Mouse (Mus musculus) v-Abl transformed pro-B cells (cell line): Measurements from ENCODE around the gene Mbnl1.

ENCODE experiments used
- in situ Hi-C, 2 experiments: fragments of 400-800 bp; cut with MboI; formaldehyde crosslinking; loops; one replicate each; pipeline ENCODE4 v1.15.1; 2025; ENCODE audit not compliant: unreplicated experiment in 2 of 2

The Mbnl1 gene

DNA sequence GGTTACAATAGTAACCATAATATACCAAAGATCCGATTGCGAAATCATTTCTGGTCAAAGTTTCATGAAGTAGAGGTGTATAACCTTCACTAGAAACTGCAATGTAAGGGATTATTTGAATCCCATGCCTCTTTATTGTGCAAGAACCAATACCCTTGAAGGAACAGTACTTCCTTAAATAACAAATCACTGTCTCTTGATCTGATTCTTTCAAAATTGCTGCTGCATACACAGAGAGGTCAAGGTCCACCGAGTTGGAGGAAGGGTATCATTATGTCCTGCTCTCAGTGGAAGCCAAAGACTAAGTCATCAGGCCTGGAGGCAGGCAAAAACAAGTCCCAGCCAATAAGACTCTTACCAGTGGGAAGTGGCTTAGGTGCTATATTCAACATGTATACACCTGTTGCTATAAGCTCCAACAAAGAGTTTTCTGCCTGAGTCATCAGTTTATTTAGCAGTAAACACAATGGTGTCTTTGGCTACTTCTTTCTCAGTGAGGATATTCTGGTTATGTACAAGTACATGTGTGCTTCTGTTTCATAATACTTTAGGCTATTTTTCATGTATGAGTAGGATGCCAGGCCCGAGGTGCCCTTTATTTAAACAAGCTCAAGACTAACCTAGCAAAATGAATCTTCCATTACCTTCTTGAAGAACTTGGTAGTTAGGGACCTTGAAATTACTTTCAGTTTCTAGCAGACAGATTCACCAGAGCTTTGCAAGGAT lies 13.5 kb downstream of the Mbnl1 start:
- in situ Hi-C loops, result loop anchor here (10.0 to 25.0 kb wide), 3 partner anchors 119 to 1971 kb away; no protein-coding TSS in a partner anchor

DNA sequence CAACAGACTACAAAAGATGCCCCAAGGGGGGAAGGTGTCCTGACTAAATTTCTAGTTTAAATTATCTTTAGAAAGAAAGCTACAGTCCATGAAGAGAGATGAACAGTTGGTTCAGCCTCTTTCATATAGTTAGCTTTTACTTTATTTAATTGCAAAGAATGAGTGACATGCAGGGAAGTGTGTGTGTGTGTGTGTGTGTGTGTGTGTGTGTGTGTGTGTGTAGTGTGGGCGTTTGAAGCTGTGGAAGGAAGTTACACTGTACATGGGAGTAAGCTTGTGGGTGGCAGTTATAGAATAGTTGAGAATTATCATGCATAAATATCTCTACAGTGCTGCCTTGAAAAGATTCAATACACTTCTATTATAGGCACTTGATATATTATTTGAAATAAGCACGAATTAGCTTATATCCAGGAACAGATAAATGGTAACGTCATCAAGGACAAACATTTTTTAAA lies 14.1 kb downstream of the Mbnl1 start:
- in situ Hi-C loops, result loop anchor here (10.0 to 25.0 kb wide), 3 partner anchors 118 to 1972 kb away; no protein-coding TSS in a partner anchor

DNA sequence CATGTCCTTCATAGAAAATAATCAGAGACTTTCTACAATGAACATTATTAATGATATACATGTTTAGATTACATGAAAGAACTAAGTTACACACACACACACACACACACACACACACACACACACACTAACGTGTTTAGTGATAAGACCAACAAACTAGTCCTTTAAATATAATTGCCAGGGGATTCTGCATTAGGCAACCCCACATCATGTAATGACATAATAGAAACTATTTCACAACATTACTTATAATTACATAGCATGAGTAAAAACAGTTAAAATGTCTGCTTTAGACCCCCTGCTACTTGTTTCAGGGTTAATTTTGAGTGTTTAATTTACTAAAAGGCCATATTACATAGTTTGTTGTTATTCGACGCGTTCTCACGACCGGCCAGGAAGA lies 16.9 kb downstream of the Mbnl1 start:
- in situ Hi-C loops, result loop anchor here (10.0 to 25.0 kb wide), 3 partner anchors 115 to 1975 kb away; no protein-coding TSS in a partner anchor

DNA sequence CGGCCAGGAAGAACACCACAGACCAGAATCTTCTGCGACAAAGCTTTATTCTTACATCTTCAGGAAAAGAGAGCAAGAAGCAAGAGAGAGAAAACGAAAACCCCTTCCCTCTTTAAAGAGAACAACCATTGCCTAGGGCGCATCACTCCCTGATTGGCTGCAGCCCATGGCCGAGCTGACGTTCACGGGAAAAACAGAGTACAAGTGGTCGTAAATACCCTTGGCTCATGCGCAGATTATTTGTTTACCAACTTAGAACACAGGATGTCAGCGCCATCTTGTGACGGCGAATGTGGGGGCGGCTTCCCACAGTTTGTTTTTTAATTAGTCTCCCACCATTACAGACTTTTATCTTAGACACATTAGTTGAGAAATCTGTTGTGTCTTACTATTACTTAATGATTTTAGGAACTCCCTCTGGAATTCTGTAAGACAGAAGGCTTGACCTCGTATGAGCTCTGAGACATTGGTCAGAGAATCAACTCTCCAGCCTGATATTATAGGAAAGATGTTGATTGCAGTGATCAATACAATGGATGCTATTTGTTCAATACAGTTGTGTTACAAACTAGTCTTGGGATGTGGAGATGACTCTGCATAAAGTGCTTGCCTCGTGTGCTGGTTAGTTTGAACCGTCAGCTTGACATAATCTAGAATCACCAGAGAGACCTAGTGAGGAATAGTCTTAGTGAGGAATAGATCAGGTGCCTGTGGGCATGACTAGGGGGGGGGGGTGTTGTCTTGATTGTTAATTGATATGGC lies 22.3 kb downstream of the Mbnl1 start:
- in situ Hi-C loops, result loop anchor here in 1 of 2 experiments (25.0 kb wide), 1 partner anchor 1408 kb away; no protein-coding TSS in a partner anchor

DNA sequence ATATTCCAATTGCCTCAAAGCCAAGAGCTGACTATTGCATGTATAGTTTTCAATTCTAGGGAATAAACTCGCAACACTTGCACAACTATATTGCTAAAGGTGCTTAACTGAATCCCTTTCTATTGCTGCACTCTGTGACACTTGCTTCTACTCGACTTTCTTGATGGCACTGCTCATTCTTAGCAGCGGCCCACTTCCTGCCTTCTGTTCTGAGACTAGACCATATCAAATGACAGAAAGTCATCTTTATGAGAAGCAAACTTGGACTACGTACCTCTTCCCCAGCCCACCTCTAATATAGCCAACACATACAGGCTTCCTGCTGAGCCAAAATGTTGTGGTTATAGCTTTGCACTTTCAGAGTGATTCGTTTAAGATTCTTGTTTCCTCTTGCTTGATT lies 23.6 kb downstream of the Mbnl1 start:
- in situ Hi-C loops, result loop anchor here in 1 of 2 experiments (25.0 kb wide), 1 partner anchor 1409 kb away; no protein-coding TSS in a partner anchor

DNA sequence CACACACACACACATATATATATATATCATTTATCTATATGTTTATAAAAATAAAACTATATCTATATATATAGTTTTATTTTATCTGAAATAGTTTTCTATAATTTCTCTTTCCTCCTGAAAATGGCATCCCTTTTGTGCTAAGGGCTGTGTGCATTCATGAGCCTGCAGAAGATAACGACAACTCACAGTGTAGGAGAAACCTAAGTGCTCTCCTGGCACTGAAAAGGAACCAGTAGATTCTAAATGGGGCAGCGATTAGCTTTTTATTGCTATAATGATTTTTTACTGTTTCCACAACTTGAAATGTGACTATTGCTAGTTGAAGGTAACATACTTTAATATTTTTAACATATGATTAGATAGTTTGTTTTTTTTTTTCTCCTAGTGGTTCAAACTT lies 25.5 kb downstream of the Mbnl1 start:
- in situ Hi-C loops, result loop anchor here in 1 of 2 experiments (25.0 kb wide), 1 partner anchor 1411 kb away; no protein-coding TSS in a partner anchor

DNA sequence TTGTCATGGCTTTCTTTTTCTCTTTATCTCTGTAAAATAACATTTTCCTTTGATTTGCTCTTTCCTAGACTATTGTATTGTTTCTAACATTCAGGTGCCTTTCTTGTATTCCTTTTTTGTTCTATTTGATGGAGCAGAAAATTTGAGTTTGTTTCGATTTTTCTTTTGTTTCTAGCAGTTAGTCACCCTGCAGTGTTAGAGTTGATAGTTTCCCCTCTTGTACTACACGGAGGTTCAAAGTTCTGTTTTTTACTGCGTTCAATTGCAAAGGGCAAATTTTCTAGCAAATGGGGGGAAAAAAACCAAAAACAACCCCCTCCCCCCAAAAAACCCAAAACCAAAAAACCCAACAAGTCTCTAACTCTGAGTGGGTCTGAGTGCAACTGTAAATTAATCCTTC lies 26.0 kb downstream of the Mbnl1 start:
- in situ Hi-C loops, result loop anchor here in 1 of 2 experiments (25.0 kb wide), 1 partner anchor 1411 kb away; no protein-coding TSS in a partner anchor

DNA sequence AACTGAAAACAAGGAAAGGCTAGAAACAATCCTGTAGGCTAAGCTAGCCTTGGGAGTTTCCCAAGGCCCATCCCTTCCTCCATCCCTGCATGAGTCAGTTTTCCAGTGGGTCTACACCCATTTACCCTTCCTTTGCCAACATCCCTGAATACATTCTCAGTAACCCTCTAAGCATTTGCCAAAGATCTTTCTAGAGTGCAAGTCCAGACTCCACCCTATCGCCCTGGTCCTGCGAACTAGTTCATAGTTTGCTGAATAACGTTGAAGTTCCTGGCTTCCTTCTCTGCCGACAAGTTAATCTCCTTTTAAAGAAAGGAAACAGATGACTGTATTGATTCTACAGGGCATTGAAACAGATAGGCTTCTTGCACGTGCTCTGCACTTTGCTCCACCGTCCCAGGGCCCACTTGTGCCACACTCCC lies 26.5 kb downstream of the Mbnl1 start:
- in situ Hi-C loops, result loop anchor here in 1 of 2 experiments (25.0 kb wide), 1 partner anchor 1412 kb away; no protein-coding TSS in a partner anchor

DNA sequence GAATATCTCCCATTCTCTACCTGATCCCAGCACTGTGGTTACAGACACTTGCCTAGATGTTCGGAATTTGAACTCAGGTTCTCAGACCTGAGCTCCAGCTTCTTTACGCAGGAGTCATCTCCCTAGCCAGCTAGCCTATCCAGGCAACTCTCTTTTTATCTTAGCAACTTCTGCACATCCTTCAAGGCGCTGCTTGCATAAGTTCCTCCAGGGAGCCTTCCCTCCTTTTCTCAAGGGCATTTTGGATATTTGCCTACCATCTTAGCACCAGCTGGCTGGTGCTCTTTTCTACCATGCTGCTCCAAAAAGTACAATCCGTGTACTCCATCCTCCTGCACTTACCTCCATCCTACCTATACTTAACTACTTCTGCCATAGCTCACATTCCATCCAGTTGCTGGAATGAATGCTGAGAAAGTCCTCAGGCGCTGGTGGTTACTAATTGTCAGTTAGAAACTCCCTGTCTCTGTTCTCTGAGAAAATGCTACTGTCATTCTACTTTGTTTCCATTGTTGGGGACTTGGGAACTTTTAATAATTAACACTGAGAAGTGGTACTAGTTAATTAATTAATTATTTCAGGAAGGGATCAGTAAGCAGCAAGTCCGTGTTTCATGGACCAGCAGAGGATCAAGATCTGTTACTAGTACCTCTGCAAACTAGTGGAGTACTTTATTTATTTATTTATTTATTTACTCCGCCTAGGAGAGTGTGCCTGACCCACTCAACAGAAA lies 27.3 kb downstream of the Mbnl1 start:
- in situ Hi-C loops, result loop anchor here (25.0 kb wide), 3 partner anchors 388 to 1813 kb away; partner anchors contain the start of gene Siah2 (in 1 of the 2)

DNA sequence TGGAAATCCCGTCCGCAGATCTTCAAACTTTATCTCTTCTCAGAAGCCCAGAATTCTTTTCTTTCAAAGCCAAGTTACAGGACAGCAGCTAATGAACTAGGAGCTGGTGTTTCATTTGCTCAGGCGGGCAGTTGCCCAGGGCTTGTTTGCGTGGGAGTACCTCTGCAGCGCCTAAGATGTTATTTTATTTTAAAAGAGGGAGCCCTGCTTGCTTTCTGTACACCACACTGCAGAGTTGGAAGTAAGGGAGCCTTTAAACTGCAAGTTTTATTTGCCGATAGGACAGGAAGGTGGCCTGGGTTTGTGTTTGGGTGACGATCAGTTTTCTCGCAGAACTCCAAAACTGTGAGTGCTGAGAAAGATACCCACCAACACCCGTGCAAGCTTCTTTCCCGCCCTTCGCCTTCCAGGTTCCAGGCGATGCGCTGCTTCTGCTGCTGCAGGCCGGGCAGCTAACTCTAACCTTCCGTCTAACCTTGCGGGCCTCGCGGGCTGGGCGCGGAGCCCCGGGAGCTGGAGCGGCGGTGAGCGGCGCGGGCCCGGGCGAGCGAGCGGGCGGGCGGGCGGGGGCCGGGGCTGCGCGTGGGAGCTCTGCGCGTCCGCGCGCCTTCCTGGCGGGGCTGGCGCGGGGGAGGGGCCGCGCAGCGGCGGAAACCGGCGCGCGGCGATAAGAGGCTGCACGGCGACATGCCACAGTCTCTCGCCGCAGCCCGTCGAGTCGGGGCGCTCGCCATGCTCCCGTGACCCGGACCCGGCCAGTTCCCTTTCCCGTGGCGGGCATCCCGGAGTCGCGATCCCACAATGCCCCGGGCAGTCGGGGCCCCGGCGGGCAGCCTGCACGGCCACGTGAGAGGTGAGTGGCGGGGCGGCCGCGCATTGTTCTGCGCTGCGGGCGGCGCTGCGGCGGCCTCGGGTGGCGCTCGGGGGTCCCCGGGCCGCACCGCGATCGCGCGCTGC lies 28.2 kb downstream of the Mbnl1 start:
- in situ Hi-C loops, result loop anchor here (25.0 kb wide), 3 partner anchors 389 to 1814 kb away; partner anchors contain the start of gene Siah2 (in 1 of the 2)

DNA sequence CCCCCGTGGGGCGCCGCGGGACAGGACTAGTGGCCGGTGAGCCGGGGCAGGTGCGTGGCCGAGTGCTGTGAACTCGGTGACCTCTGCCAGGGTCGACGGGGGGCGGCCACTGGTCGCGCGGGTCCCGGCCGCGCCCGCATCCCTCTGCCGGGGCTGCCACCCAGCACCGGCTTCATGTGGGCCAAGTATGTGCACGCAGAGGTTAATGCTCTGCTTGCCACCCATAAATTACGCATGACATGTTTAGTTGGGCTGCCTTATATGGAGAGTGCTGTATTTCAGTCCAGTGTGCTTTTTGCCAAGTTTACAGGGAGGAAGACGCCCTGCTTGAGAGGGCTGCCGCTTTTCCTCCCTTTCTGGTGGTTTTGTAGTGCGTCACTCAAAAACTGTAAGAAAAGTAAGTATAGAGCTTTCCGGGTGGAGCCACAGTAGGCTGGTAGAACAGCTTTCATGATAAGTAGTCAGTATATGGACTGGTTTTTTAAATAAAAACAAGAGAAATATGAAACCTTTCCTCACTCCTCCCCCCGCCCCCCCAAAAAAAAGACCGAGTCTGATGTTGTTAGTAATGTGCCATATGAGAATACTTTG lies 29.0 kb downstream of the Mbnl1 start:
- in situ Hi-C loops, result loop anchor here (25.0 kb wide), 3 partner anchors 389 to 1814 kb away; partner anchors contain the start of gene Siah2 (in 1 of the 2)

DNA sequence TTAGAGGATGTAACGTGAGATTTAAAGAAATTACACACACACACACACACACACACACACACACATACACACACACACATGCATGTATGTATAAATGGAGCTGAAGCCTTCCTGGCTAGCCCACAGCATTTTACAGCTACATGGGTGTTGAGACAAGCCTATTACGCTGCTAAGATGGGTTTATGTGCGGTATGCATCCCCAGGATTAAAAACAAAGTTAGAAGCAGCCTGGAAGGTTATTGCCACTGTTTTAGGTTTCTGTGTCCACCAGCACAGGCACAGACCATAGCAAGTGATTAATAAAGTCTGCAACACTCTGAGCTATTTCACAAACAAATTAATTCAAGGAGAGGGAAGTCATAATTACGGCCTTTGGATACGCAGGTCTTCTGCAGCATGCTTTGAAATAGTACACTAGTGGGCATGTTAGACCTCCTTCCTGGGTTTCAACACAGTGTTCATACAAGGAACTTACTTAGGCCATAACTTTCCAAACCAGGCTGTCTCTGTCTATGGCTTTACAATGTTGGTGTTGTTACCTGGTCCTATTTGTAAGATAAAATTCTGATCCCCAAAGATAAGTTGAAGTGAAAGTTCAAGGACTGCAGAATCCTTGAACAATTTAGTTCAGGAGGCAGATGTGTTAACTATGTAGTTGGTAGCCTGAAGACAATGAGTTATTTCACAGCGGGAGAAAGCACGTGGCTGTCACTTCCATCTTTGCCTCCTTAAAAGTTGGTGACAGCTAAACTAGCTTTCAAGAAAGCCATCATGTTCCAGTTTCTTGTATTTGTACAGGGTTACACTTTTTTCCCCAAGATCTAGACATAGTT lies 29.7 kb downstream of the Mbnl1 start:
- in situ Hi-C loops, result loop anchor here (25.0 kb wide), 3 partner anchors 390 to 1815 kb away; partner anchors contain the start of gene Siah2 (in 1 of the 2)

DNA sequence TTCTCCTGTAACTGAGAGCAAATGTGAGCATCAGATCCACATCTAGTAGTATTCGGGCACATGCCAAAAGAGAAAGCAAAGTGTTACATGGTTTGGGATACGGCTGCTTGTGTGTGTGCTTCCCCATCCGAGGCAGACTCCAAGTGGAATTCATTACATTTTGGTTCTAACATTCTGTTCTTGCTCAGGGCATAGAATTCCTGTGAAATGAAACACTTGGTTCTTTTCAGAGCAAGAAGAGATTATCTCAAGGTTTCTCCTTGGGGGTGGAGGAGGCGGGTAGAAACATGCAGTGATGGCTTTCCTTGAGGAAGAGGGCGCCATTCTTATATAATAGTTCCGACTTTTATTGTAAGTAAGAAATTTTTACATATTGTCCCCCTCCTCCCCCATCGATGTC lies 30.6 kb downstream of the Mbnl1 start:
- in situ Hi-C loops, result loop anchor here (25.0 kb wide), 3 partner anchors 391 to 1816 kb away; partner anchors contain the start of gene Siah2 (in 1 of the 2)

DNA sequence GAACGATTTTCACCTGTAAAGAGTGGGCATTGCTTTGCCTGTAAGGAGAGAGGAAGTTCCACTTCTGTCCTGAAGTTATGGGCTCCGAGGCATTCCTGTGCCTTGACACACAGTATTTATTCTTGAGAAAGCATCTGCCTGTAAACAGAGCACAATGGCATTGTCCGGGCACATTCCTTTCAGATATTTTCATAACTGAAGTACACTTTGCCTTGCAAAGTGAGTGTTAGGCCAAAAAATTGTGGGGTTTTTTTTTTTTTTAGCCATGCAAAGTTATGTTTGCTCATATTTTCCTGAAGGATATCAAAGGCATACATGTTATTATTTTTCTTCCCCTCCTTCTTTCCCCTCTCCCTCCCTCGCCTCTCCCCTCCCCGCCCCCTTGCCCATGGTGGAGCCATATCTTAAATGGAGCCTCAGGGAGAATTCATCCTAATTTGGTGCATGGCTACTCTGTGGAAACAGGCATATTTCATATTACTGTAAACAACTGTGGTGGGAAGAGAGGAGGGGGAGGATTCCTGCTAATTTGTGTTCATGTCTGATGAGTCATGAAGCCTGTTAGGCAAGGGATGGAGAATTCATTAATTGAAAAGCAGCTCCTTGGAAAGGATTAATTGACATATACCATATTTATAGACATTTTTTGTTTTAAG lies 32.3 kb downstream of the Mbnl1 start:
- in situ Hi-C loops, result loop anchor here (25.0 kb wide), 3 partner anchors 393 to 1818 kb away; partner anchors contain the start of gene Siah2 (in 1 of the 2)

DNA sequence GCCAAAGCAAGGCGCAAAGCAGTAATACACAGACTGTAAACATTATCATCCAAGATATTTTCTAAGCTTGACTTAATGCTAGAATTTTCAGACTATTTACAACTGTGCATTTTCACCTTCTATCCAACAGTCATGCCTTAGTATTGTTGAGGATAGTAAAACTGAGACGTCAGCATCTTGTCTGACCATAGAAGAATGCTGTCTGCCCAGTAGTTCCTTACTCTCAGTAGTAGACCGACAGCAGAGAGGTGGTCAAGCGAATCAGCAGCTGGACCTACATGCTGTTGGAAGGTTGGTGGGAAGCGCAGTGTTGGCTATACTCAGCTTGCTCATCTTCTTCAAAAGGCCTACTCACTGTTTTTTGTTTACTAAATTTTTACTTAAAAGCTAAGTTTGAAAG lies 34.2 kb downstream of the Mbnl1 start:
- in situ Hi-C loops, result loop anchor here (25.0 kb wide), 3 partner anchors 395 to 1820 kb away; partner anchors contain the start of gene Siah2 (in 1 of the 2)

DNA sequence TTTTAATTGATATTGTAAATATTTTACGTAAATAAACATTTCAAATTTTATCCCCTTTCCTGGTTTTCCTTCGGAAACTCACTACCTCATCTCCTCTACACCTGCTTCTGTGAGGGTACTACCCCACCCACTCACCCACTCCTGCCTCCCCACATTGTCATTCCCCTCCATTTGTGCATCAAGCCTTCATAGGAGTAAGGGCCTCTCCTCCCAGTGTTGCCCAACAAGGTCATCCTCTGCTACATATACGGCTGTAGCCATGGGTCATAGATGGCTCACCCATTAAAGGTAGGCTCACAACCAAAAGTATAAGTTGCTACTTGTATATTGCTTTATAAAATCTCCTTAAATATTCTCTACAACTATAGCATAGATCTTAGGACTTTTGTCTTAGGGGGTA lies 34.9 kb downstream of the Mbnl1 start:
- in situ Hi-C loops, result loop anchor here (25.0 kb wide), 3 partner anchors 395 to 1820 kb away; partner anchors contain the start of gene Siah2 (in 1 of the 2)

DNA sequence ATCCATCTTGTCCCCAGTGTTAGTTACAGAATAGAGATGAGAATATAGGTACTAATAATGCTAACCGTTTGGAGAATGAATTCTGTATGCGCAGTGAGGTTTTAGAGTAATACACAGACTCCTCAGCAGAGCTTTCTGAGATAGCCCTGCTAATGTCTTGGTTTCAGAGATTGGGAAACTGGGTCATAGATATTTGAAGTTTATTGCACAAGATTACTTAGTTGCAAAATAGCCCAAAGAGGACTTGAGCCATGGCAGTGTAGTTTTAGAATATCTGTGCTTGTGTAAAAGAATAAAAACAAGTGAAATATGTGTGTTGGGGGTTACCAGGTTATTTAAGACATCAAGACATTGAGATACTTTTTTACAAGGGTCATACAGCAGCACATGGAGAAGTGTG lies 35.3 kb downstream of the Mbnl1 start:
- in situ Hi-C loops, result loop anchor here (25.0 kb wide), 3 partner anchors 396 to 1821 kb away; partner anchors contain the start of gene Siah2 (in 1 of the 2)
